Mouse (Mus musculus): Measurements from ENCODE around the gene Ston2. TPM values are rescaled to one million over a fixed set of nuclear protein-coding genes. Genes with fewer than 3 reads are reported as not detected.

The Ston2 gene
- polyA plus RNA-seq, 1 experiment from 2014 or later: 4.9 TPM

GRCm38 (mm10) chr12:91766338-91767107 lies 21.7 kb downstream of the Ston2 start:
- Histone ChIP-seq H3K27me3 (peaks cover 4% of the 10 kb centered on the region; the same call in 1 of the 2 replicates), H3K27ac (no peak overlapping the region), H3K36me3 (no peaks in the 10 kb centered on the region), H3K4me1 (replicated peaks) (peaks cover 15% of the 10 kb centered on the region; the same call in 1 of the 2 replicates), H3K4me2 (no peak overlapping the region), H3K4me3 (replicated peaks) (no peak overlapping the region), H3K9ac (replicated peaks) (no peak overlapping the region), H3K9me3 (no peaks in the 10 kb centered on the region)
- no peak for ATAC-seq (ENCODE audit: insufficient number of reproducible peaks, insufficient read depth, low FRiP score, low TSS enrichment, low read depth)
- WGBS: 58% methylated on average over 14 of the region's 14 CpGs

GRCm38 (mm10) chr12:91765504-91765903 lies 22.7 kb downstream of the Ston2 start:
- Histone ChIP-seq H3K4me3 (replicated peaks) (no peak overlapping the region), H3K36me3 (no peaks in the 10 kb centered on the region), H3K27me3 (peaks cover 4% of the 10 kb centered on the region; the same call in 1 of the 2 replicates), H3K4me2 (no peak overlapping the region), H3K4me1 (replicated peaks) (peaks cover 15% of the 10 kb centered on the region; the same call in 1 of the 2 replicates), H3K27ac (no peak overlapping the region), H3K9me3 (no peaks in the 10 kb centered on the region), H3K9ac (replicated peaks) (no peak overlapping the region)
- ATAC-seq (ENCODE audit: insufficient number of reproducible peaks, insufficient read depth, low FRiP score, low TSS enrichment, low read depth): no peak
- WGBS: 58% methylated on average over 13 of the region's 13 CpGs

DNA sequence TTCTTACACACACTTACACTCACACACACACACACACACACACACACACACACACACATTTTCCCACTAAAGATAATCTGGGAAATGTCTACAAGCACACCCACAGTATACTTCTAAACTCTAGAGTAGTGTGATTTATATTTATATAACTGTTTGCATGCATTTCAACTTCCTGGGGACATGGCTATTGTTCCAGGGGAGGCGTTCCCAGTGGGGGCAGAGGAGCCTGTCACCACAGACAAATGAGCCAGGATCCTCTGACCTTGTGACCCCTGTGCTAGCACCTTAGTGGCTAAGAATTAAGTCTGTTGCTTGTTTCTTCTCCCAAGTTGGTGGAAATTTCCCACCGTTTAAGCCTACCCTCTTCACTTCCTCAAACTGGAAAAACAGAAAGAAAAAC lies 23.1 kb downstream of the Ston2 start:
- ATAC-seq (ENCODE audit: insufficient number of reproducible peaks, insufficient read depth, low FRiP score, low TSS enrichment, low read depth): no peak
- WGBS: 7% methylated on average over 2 of the region's 2 CpGs
- no peaks in the 10 kb centered on the region for H3K36me3 ChIP-seq
- no peak overlapping the region for H3K4me3 ChIP-seq (replicated peaks)
- no peak overlapping the region for H3K27ac ChIP-seq
- peaks cover 15% of the 10 kb centered on the region; the same call in 1 of the 2 replicates for H3K4me1 ChIP-seq (replicated peaks)
- H3K9me3 ChIP-seq: no peaks in the 10 kb centered on the region
- no peak overlapping the region for H3K9ac ChIP-seq (replicated peaks)
- H3K4me2 ChIP-seq: no peak overlapping the region
- peaks cover 4% of the 10 kb centered on the region; the same call in 1 of the 2 replicates for H3K27me3 ChIP-seq

DNA sequence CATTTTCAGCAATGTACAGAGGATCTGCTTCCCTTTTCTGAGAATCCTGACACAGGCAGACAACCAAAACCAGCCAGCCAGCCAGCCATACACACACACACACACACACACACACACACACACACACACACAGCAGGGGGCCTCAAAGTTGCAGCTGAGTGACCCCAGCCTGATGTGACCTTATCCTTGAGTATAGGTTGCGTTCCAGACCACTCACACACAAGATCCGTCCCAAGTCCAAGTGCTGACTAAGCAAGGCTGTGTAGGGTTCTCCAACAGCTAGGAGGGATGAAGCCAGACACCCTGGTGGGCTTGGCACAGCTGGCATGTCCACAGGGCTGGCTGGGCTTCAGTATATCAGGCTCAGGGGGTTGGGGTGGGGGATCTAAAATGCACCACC lies 23.7 kb downstream of the Ston2 start:
- H3K4me1 ChIP-seq (replicated peaks): peaks cover 15% of the 10 kb centered on the region; the same call in 1 of the 2 replicates
- H3K27me3 ChIP-seq: peaks cover 4% of the 10 kb centered on the region; the same call in 1 of the 2 replicates
- H3K4me2 ChIP-seq: no peak overlapping the region
- H3K9me3 ChIP-seq: no peaks in the 10 kb centered on the region
- H3K4me3 ChIP-seq (replicated peaks): no peak overlapping the region
- no peak overlapping the region for H3K27ac ChIP-seq
- no peak for ATAC-seq (ENCODE audit: insufficient number of reproducible peaks, insufficient read depth, low FRiP score, low TSS enrichment, low read depth)
- 0 out of 2 replicates have a peak overlapping the region, but pooled peaks have one; percentile 4 for H3K9ac ChIP-seq (replicated peaks)
- no peaks in the 10 kb centered on the region for H3K36me3 ChIP-seq
- WGBS: 68% methylated on average over 2 of the region's 2 CpGs

- Histone ChIP-seq H3K4me3 (replicated peaks) (no peak overlapping the region), H3K36me3 (no peaks in the 10 kb centered on the region), H3K9ac (replicated peaks) (no peak overlapping the region), H3K9me3 (no peaks in the 10 kb centered on the region), H3K4me2 (no peak overlapping the region), H3K27me3 (no peaks in the 10 kb centered on the region), H3K4me1 (replicated peaks) (peaks cover 12% of the 10 kb centered on the region; the same call in 1 of the 2 replicates), H3K27ac (no peak overlapping the region)
- 75% methylated on average over 3 of the region's 3 CpGs for WGBS
- ATAC-seq (ENCODE audit: insufficient number of reproducible peaks, insufficient read depth, low FRiP score, low TSS enrichment, low read depth): no peak
These were observed 28.4 kb downstream of the Ston2 start for GRCm38 (mm10) chr12:91759836-91760235.

GRCm38 (mm10) chr12:91757854-91758562 lies 30.2 kb downstream of the Ston2 start:
- Histone ChIP-seq H3K27ac (no peak overlapping the region), H3K9ac (replicated peaks) (no peak overlapping the region), H3K27me3 (no peaks in the 10 kb centered on the region), H3K9me3 (no peaks in the 10 kb centered on the region), H3K4me2 (no peak overlapping the region), H3K4me3 (replicated peaks) (no peak overlapping the region), H3K36me3 (no peaks in the 10 kb centered on the region), H3K4me1 (replicated peaks) (0 out of 2 replicates have a peak, but pooled peaks cover 3% of the 10 kb centered on the region)
- 86% methylated on average over 13 of the region's 13 CpGs for WGBS
- ATAC-seq (ENCODE audit: insufficient number of reproducible peaks, insufficient read depth, low FRiP score, low TSS enrichment, low read depth): no peak

DNA sequence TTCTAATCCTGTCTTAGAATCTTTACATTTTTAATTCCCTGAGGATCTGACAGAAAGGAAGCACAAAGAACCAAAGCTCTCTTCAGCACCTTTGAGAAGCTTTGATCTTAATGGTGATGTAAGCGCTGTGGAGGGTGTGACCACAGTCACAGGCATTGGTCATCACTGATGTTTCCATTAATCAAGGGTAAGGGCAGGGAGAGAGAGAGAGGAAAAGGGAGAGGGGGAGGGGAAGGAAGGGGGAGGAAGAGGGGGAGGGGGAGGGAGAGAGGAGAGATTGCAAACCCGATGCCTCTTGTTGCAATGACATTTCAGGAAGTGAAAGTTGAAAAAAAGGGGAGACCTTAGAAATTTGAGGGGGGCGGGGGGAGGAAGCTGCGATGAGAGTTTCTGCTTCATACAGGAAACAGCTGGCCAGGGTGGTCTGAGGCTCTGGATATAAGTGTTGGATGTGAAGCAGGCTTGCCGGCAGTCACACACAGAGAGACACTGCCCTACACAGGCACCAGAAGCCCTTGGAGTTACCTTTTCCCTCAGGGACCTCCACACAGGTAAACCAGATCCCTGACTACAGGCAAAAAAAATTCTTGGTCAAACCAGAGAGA lies 31.5 kb downstream of the Ston2 start:
- Histone ChIP-seq H3K4me2 (no peak overlapping the region), H3K27ac (no peak overlapping the region), H3K9ac (replicated peaks) (no peak overlapping the region), H3K4me3 (replicated peaks) (no peak overlapping the region), H3K27me3 (no peaks in the 10 kb centered on the region), H3K4me1 (replicated peaks) (0 out of 2 replicates have a peak, but pooled peaks cover 3% of the 10 kb centered on the region), H3K36me3 (no peaks in the 10 kb centered on the region), H3K9me3 (no peaks in the 10 kb centered on the region)
- no peak for ATAC-seq (ENCODE audit: insufficient number of reproducible peaks, insufficient read depth, low FRiP score, low TSS enrichment, low read depth)
- 12% methylated on average over 5 of the region's 5 CpGs for WGBS

GRCm38 (mm10) chr12:91754606-91755005 lies 33.6 kb downstream of the Ston2 start:
- H3K4me2 ChIP-seq: no peak overlapping the region
- H3K4me1 ChIP-seq (replicated peaks): 0 out of 2 replicates have a peak, but pooled peaks cover 3% of the 10 kb centered on the region
- ATAC-seq (ENCODE audit: insufficient number of reproducible peaks, insufficient read depth, low FRiP score, low TSS enrichment, low read depth): no peak
- no peaks in the 10 kb centered on the region for H3K36me3 ChIP-seq
- no peak overlapping the region for H3K4me3 ChIP-seq (replicated peaks)
- no peaks in the 10 kb centered on the region for H3K27me3 ChIP-seq
- no peaks in the 10 kb centered on the region for H3K9me3 ChIP-seq
- WGBS: 92% methylated on average over 6 of the region's 6 CpGs
- H3K9ac ChIP-seq (replicated peaks): no peak overlapping the region
- H3K27ac ChIP-seq: no peak overlapping the region; the same call in 1 of the 2 replicates

DNA sequence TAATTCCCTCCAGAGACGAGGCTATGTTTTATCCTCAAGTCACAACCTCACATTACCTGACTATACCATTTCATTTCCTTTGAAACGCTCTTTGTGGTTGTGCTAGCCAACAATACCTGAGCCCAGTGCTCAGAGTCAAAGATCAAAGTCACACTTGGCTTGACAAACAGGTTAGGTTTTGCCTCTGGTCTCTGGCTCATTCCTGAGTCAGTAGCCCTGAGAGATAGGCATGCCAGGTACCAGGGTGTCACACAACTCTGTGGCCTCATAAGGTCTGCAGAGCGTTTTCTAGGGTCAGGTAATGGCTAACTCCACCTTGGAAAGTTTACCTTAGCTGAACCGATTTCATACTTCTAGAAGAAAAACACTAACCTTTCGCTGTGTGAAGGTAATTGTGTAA lies 35.5 kb downstream of the Ston2 start:
- ATAC-seq (ENCODE audit: insufficient number of reproducible peaks, insufficient read depth, low FRiP score, low TSS enrichment, low read depth): no peak
- 0 out of 2 replicates have a peak, but pooled peaks cover 3% of the 10 kb centered on the region for H3K4me1 ChIP-seq (replicated peaks)
- H3K27me3 ChIP-seq: no peaks in the 10 kb centered on the region
- 80% methylated on average over 5 of the region's 5 CpGs for WGBS
- no peak overlapping the region for H3K4me2 ChIP-seq
- H3K4me3 ChIP-seq (replicated peaks): no peak overlapping the region
- no peaks in the 10 kb centered on the region for H3K9me3 ChIP-seq
- H3K36me3 ChIP-seq: no peaks in the 10 kb centered on the region
- H3K9ac ChIP-seq (replicated peaks): no peak overlapping the region
- H3K27ac ChIP-seq: no peak overlapping the region

- WGBS: 85% methylated on average over 13 of the region's 13 CpGs
- no peak for ATAC-seq (ENCODE audit: insufficient number of reproducible peaks, insufficient read depth, low FRiP score, low TSS enrichment, low read depth)
These were observed 36.1 kb downstream of the Ston2 start for GRCm38 (mm10) chr12:91751893-91752597.

More at GRCm38 (mm10) chr12:91751893-91752597, 36.1 kb downstream of the Ston2 start:
- Histone ChIP-seq H3K4me3 (replicated peaks) (no peak overlapping the region), H3K4me1 (replicated peaks) (0 out of 2 replicates have a peak, but pooled peaks cover 3% of the 10 kb centered on the region), H3K4me2 (no peak overlapping the region), H3K36me3 (no peaks in the 10 kb centered on the region), H3K9ac (replicated peaks) (no peak overlapping the region), H3K27me3 (no peaks in the 10 kb centered on the region), H3K27ac (no peak overlapping the region), H3K9me3 (no peaks in the 10 kb centered on the region)

Data from limb, embryonic 12.5 days (tissue).